Mouse (Mus musculus) lung, postnatal 0 days (tissue): ENCODE measurements at regions not wholly inside any gene's neighbourhood (a gene's known extent, or its start where the extent isn't known, plus 50 kb on each side); places are given as distances from the start of the nearest gene placed in this dataset.

ENCODE experiments used
- CTCF ChIP-seq: IDR thresholded peaks from 2 replicates; pipeline ENCODE4 v1.5.1; 2016; ENCODE audit warnings: antibody characterized with exemption, mild to moderate bottlenecking
- EP300 ChIP-seq: IDR thresholded peaks from 2 replicates; pipeline ENCODE4 v1.6.1; 2016; ENCODE audit warnings: antibody characterized with exemption, mild to moderate bottlenecking, control low read depth

DNA sequence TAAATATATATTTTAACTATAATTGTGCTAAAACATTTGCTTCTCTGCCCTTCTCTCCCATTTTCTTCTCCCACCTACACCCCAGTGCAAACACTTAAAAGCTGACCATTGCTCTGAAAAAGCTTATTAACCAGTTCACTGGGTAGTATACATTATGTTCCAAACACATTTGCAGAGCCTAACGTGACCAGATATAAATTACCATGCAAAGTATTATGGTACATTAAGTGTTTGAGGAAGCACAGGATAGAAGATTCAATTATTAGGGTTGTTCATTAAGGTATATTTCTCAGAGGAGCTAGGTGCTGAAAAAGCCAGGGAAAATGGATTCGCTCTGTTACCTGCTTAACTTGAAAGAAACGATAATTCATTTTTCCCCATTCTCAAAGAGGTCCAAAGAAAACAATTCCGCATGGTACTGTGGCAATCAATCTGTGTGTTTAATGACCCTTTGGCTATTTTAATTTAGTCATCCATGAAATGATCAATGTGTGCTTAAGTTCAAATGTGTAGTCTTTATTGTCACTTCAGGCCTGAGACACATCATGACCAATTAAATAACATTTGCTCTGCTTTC, 144.0 kb upstream of the Msl3l2 start:
- no peak for TF ChIP-seq CTCF
- TF ChIP-seq EP300: no peak
